Mouse (Mus musculus): ENCODE data around the gene Ralgapa2. TPM values are rescaled to one million over a fixed set of nuclear protein-coding genes. Genes with fewer than 3 reads are reported as not detected.

The Ralgapa2 gene
- total RNA-seq, 2 experiments from 2014 or later: 20.3 to 22.5 TPM

- no peak for DNase-seq (ENCODE audit: low spot score in 2 of 2)
Observed at GRCm38 (mm10) chr2:146262215-146262614, 249.9 kb downstream of the Ralgapa2 start.

GRCm38 (mm10) chr2:146261146-146261545 is 251.0 kb downstream of the Ralgapa2 start:
- no peak for DNase-seq (ENCODE audit: low spot score in 2 of 2)

GRCm38 (mm10) chr2:146259787-146260560 is 252.2 kb downstream of the Ralgapa2 start:
- DNase-seq (ENCODE audit: low spot score in 2 of 2): no peak

- DNase-seq (ENCODE audit: low spot score in 2 of 2): peak in 1 of 2 experiments; percentile 41
Observed at GRCm38 (mm10) chr2:146258736-146259469, 253.2 kb downstream of the Ralgapa2 start.

GRCm38 (mm10) chr2:146257609-146258008 is 254.5 kb downstream of the Ralgapa2 start:
- no peak for DNase-seq (ENCODE audit: low spot score in 2 of 2)

- no peak for DNase-seq (ENCODE audit: low spot score in 2 of 2)
Observed at GRCm38 (mm10) chr2:146257037-146257436, 255.1 kb downstream of the Ralgapa2 start.

GRCm38 (mm10) chr2:146256321-146256875 is 255.7 kb downstream of the Ralgapa2 start:
- DNase-seq (ENCODE audit: low spot score in 2 of 2): peak in 1 of 2 experiments; percentile 31

- DNase-seq (ENCODE audit: low spot score in 2 of 2): no peak
Observed at GRCm38 (mm10) chr2:146255636-146256035, 256.5 kb downstream of the Ralgapa2 start.

GRCm38 (mm10) chr2:146254387-146254786 is 257.8 kb downstream of the Ralgapa2 start:
- no peak for DNase-seq (ENCODE audit: low spot score in 2 of 2)

GRCm38 (mm10) chr2:146250236-146250904 is 261.8 kb downstream of the Ralgapa2 start:
- peak in 1 of 2 experiments; percentile 76 for DNase-seq (ENCODE audit: low spot score in 2 of 2)

GRCm38 (mm10) chr2:146249033-146249432 is 263.1 kb downstream of the Ralgapa2 start:
- no peak for DNase-seq (ENCODE audit: low spot score in 2 of 2)

- DNase-seq (ENCODE audit: low spot score in 2 of 2): no peak
Observed at GRCm38 (mm10) chr2:146247576-146247975, 264.6 kb downstream of the Ralgapa2 start.

GRCm38 (mm10) chr2:146246409-146247075 is 265.6 kb downstream of the Ralgapa2 start:
- no peak for DNase-seq (ENCODE audit: low spot score in 2 of 2)

GRCm38 (mm10) chr2:146245401-146245800 is 266.7 kb downstream of the Ralgapa2 start:
- DNase-seq (ENCODE audit: low spot score in 2 of 2): no peak

GRCm38 (mm10) chr2:146244049-146244448 is 268.1 kb downstream of the Ralgapa2 start:
- no peak for DNase-seq (ENCODE audit: low spot score in 2 of 2)

- no peak for DNase-seq (ENCODE audit: low spot score in 2 of 2)
Observed at GRCm38 (mm10) chr2:146239196-146239747, 272.9 kb downstream of the Ralgapa2 start.

- no peak for DNase-seq (ENCODE audit: low spot score in 2 of 2)
Observed at GRCm38 (mm10) chr2:146231485-146231884, 280.7 kb downstream of the Ralgapa2 start.

GRCm38 (mm10) chr2:146228435-146228834 is 283.7 kb downstream of the Ralgapa2 start:
- DNase-seq (ENCODE audit: low spot score in 2 of 2): no peak

GRCm38 (mm10) chr2:146227646-146228045 is 284.5 kb downstream of the Ralgapa2 start:
- DNase-seq (ENCODE audit: low spot score in 2 of 2): no peak

GRCm38 (mm10) chr2:146226484-146226883 is 285.7 kb downstream of the Ralgapa2 start:
- no peak for DNase-seq (ENCODE audit: low spot score in 2 of 2)

- no peak for DNase-seq (ENCODE audit: low spot score in 2 of 2)
Observed at GRCm38 (mm10) chr2:146225818-146226217, 286.3 kb downstream of the Ralgapa2 start.

All from layer of hippocampus, postnatal 14 days (tissue).